Mouse (Mus musculus) embryonic facial prominence, embryonic 11.5 days (tissue): Measurements from ENCODE around the gene Zfp213. TPM values are rescaled to one million over a fixed set of nuclear protein-coding genes. Genes with fewer than 3 reads are reported as not detected.
A peak's percentile ranks its signal among the peaks of the same experiment; 100 is the strongest.

ENCODE experiments used
- ATAC-seq: fragments of 200-750 bp; cut with Nextera tagmentation; replicated peaks from 2 replicates; pipeline ENCODE4 v1.8.0; 2017; ENCODE audit warnings: low read depth; ENCODE audit not compliant: insufficient number of reproducible peaks, low FRiP score, low TSS enrichment
- DNase-seq: peaks from one replicate; pipeline ENCODE4 v3.0.0-alpha.2; 2015; ENCODE audit warnings: low spot score
- H3K27ac ChIP-seq: fragments of 300-500 bp; sonication (generic); replicated peaks from 2 replicates; pipeline ENCODE4 v1.5.1; 2014; ENCODE audit warnings: mild to moderate bottlenecking, low read depth, low read length, control low read depth
- H3K27me3 ChIP-seq: fragments of 300-500 bp; sonication (generic); 2 replicates; pipeline ENCODE4 v1.6.1; 2014; ENCODE audit warnings: mild to moderate bottlenecking, low read length, moderate library complexity, mixed read lengths; ENCODE audit not compliant: control insufficient read depth, insufficient read depth
- H3K36me3 ChIP-seq: fragments of 300-500 bp; sonication (generic); replicated peaks from 2 replicates; pipeline ENCODE4 v1.6.1; 2014; ENCODE audit warnings: low read depth, mild to moderate bottlenecking, low read length, moderate library complexity, mixed read lengths; ENCODE audit not compliant: control insufficient read depth, insufficient read depth
- H3K4me1 ChIP-seq: fragments of 300-500 bp; sonication (generic); 2 replicates; pipeline ENCODE4 v1.6.1; 2014; ENCODE audit warnings: low read length, mixed read lengths; ENCODE audit not compliant: control insufficient read depth, insufficient read depth
- H3K4me2 ChIP-seq: fragments of 300-500 bp; sonication (generic); 2 replicates; pipeline ENCODE4 v1.6.1; 2014; ENCODE audit warnings: low read depth, mild to moderate bottlenecking, control low read depth, low read length, moderate library complexity
- H3K4me3 ChIP-seq: fragments of 300-500 bp; sonication (generic); 2 replicates; pipeline ENCODE4 v1.5.1; 2014; ENCODE audit warnings: low read depth, low read length, control low read depth
- H3K9ac ChIP-seq: fragments of 300-500 bp; sonication (generic); replicated peaks from 2 replicates; pipeline ENCODE4 v1.6.1; 2014; ENCODE audit warnings: mild to moderate bottlenecking, control low read depth, low read length
- H3K9me3 ChIP-seq: fragments of 300-500 bp; sonication (generic); replicated peaks from 2 replicates; pipeline ENCODE4 v1.6.1; 2016; ENCODE audit warnings: mild to moderate bottlenecking, low read length, inconsistent platforms, mixed read lengths; ENCODE audit not compliant: control insufficient read depth
- WGBS: fragments of 180-500 bp; shearing (Covaris S2); extraction: QIAGEN DNeasy Blood & Tissue Kit; methylation state at CpG from one replicate; pipeline ENCODE4 v1.1.7; 2014; 5-methylcytosine and 5-hydroxymethylcytosine counted together
- polyA plus RNA-seq: library from polyadenylated mRNA; unstranded; fragments of >200 nt; fragmentation: Nextera tagmentation; extraction: Ambion mirVana; gene quantifications from 2 replicates; pipeline ENCODE4 v1.2.1, GENCODE M21; 2014

Zfp213 gene
- 18.2 and 19.6 TPM in 2 replicates for polyA plus RNA-seq

DNA sequence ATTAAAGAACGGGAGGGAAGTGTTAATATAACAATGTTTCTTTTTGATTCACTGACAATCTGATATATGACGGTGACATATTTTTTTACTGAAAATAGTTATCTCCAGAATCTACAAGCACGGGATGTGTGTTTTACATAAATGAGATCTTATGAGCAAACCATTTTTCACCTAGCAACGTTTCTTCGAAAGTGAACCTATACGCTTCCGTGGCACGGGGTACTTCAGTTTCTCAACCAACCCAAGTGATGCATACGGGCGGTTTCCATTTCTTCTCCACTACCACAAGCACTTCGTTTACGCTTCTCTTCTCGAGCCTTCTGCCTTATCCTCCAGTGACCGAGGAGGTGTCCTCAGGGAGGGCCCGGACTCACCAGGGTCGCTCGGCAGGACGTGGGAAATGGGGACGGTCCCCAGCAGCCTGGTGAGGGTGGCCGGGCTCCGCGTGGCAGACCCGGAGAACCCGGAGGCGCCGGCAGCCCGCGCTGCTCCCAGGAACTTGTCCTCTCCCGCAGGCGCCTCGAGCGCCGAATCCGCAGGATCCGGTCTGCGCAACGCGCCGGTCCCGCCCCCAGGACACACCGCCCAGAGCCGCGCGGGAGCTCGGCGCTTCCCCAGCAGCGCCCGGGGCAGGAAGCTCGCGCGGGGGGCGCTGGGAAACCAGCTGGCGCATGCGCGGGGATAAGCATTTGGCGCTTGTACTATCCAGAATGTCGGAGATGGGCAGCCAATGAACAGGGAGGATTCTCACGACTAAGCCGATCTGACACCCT lies at the start of gene Zfp213:
Zfp213 (minus strand) TSS at position 644 of the 773 bp plus-strand sequence.
- no peaks in the 10 kb centered on the region for H3K4me1 ChIP-seq
- WGBS, result 2% methylated on average over 59 of the region's 59 CpGs
- peak; percentile 97 for DNase-seq
- H3K36me3 ChIP-seq, result no peaks in the 10 kb centered on the region; the same call in 1 of the 2 replicates
- no peaks in the 10 kb centered on the region for H3K9me3 ChIP-seq
- peak within 1 kb of the TSS; percentile 65 for H3K4me2 ChIP-seq
- peak within 1 kb of the TSS; percentile 92 for H3K27ac ChIP-seq
- no peaks in the 10 kb centered on the region for H3K27me3 ChIP-seq
- peak within 1 kb of the TSS; percentile 87 for H3K9ac ChIP-seq
- peak; percentile 95 for ATAC-seq
- peak within 1 kb of the TSS; percentile 69 for H3K4me3 ChIP-seq

DNA sequence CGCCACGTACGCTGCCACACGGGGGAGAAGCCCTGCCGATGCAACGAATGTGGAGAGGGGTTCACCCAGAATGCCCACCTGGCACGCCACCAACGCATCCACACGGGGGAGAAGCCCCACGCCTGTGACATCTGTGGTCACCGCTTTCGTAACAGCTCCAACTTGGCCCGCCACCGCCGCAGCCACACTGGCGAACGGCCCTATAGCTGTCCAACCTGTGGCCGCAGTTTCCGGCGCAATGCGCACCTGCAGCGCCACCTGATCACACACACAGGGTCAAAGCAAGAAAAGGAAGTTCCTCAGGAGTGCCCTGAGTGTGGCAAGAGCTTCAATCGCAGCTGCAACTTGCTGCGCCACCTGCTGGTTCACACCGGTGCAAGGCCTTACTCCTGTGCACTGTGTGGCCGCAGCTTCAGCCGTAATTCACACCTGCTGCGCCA lies 46.3 kb upstream of the Zfp213 start:
- Histone ChIP-seq H3K4me2 (no peak overlapping the region), H3K9me3 (no peaks in the 10 kb centered on the region), H3K9ac (no peak overlapping the region), H3K27ac (no peak overlapping the region), H3K4me3 (no peak overlapping the region), H3K4me1 (no peaks in the 10 kb centered on the region), H3K27me3 (no peaks in the 10 kb centered on the region), H3K36me3 (no peaks in the 10 kb centered on the region)
- 87% methylated on average over 28 of the region's 28 CpGs for WGBS
- ATAC-seq, result peak; percentile 46; the same call in 1 of the 2 replicates
- peak; percentile 53 for DNase-seq

DNA sequence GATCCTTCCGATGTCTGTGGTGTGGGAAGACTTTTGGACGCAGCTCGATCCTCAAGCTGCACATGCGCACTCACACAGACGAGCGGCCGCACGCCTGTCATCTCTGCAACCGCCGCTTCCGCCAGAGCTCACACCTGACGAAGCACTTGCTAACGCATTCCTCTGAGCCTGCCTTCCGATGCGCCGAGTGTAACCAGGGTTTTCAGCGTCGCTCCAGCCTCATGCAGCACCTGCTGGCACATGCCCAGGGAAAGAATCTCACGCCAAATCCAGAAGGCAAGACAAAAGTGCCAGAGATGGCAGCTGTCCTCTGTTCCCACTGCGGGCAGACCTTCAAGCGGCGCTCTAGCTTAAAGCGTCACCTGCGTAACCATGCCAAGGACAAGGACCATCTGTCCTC lies 45.6 kb upstream of the Zfp213 start:
- H3K9me3 ChIP-seq, result no peaks in the 10 kb centered on the region
- H3K27ac ChIP-seq, result no peak overlapping the region
- no peak overlapping the region for H3K4me3 ChIP-seq
- no peak overlapping the region for H3K9ac ChIP-seq
- no peaks in the 10 kb centered on the region for H3K4me1 ChIP-seq
- no peaks in the 10 kb centered on the region for H3K36me3 ChIP-seq
- 93% methylated on average over 24 of the region's 24 CpGs for WGBS
- no peaks in the 10 kb centered on the region for H3K27me3 ChIP-seq
- H3K4me2 ChIP-seq, result no peak overlapping the region
- no peak for DNase-seq
- ATAC-seq, result no peak

DNA sequence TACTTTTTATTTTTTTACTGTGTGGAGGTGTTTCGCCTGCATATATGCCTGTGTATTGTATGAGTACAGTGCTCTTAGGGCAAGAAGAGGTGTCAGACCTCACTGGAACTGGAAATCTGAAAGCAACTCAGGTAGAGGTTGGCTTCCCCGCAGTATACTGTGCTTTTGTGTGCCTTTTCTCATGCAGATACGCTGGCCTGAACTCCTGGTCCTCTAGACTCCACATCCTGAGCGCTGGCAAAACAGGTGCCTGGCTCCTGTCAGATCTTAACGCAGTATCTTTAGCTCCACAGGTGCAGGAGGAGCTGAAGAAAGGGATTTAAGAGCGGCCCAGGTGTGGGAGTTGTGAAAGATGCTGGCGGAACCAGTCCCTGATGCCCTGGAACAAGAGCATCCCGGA lies 41.2 kb upstream of the Zfp213 start:
- ATAC-seq (no peak), DNase-seq (no peak)
- Histone ChIP-seq H3K4me2 (no peak overlapping the region), H3K27me3 (no peaks in the 10 kb centered on the region), H3K27ac (no peak overlapping the region), H3K4me3 (no peak overlapping the region), H3K9ac (no peak overlapping the region), H3K9me3 (no peaks in the 10 kb centered on the region), H3K36me3 (no peaks in the 10 kb centered on the region), H3K4me1 (no peaks in the 10 kb centered on the region)
- 79% methylated on average over 8 of the region's 8 CpGs for WGBS

DNA sequence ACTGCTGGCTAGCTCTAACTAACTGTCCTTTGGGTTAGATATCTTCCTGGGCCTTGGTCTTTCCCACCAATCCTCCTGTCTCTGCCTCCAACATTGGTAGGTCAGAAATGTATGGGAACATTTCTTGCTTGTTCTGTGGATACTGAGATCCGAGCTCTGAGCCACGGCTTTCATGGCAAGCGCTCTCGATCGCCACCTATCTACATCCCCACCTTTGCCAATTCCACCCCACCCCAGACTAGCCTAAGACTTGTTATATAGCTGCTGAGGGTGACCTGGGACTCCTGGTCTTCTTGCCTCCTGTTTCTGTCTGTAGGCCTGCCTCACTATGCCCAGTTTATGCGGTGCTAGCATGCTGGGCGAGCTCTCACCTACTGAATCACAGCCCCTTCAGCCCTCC lies 40.4 kb upstream of the Zfp213 start:
- no peak overlapping the region for H3K27ac ChIP-seq
- ATAC-seq, result no peak
- no peak for DNase-seq
- 77% methylated on average over 7 of the region's 7 CpGs for WGBS
- H3K4me1 ChIP-seq, result no peaks in the 10 kb centered on the region
- H3K9ac ChIP-seq, result no peak overlapping the region
- no peaks in the 10 kb centered on the region for H3K9me3 ChIP-seq
- no peaks in the 10 kb centered on the region for H3K36me3 ChIP-seq
- H3K4me3 ChIP-seq, result no peak overlapping the region
- no peaks in the 10 kb centered on the region for H3K27me3 ChIP-seq
- no peak overlapping the region for H3K4me2 ChIP-seq

DNA sequence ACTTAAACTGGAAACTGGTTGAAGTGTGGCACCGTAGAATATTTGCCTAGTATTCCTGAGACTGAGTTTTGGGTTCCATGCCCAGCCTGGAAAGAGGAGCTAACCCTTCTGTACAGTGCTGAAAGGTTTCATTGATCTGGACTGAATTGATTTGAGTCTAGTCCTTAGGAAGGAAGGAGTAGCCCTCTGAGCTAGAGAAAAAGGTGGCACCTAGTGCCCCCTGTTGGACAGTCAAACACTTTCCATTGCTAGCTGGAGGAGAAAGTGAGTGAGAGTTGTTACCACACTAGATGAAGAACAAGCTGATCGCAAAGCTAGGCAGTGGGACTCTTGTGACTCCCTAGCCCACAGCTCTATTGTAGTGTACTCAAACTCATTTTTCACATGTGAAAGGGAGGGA lies 39.5 kb upstream of the Zfp213 start:
- H3K4me1 ChIP-seq, result no peaks in the 10 kb centered on the region
- no peak overlapping the region for H3K9ac ChIP-seq
- no peak for ATAC-seq
- no peak overlapping the region for H3K27ac ChIP-seq
- no peaks in the 10 kb centered on the region for H3K9me3 ChIP-seq
- H3K4me2 ChIP-seq, result no peak overlapping the region
- peak; percentile 59 for DNase-seq
- 49% methylated on average over 2 of the region's 2 CpGs for WGBS
- H3K36me3 ChIP-seq, result no peaks in the 10 kb centered on the region
- H3K27me3 ChIP-seq, result no peaks in the 10 kb centered on the region
- no peak overlapping the region for H3K4me3 ChIP-seq

DNA sequence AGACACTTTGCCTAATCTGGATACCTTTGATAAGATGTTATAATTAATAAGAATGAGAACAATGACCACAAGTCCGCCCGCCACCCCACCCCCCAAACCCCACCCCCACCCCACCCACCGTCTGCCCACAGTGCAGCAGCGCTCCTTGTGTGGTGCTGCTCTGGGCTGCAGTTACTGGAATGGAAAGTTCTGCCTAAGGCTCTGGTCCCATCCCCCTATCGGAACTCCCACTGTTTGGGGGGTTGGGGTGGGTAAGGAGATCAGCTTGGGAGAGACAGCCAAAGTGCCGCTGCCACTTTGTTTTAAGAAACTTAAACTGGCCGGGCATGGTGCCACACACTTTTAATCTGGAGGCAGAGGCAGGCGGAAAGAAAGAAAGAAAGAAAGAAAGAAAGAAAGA lies 39.0 kb upstream of the Zfp213 start:
- no peak for ATAC-seq
- no peak overlapping the region for H3K27ac ChIP-seq
- no peak overlapping the region for H3K9ac ChIP-seq
- H3K36me3 ChIP-seq, result no peaks in the 10 kb centered on the region
- DNase-seq, result no peak
- no peaks in the 10 kb centered on the region for H3K4me1 ChIP-seq
- no peaks in the 10 kb centered on the region for H3K9me3 ChIP-seq
- H3K27me3 ChIP-seq, result no peaks in the 10 kb centered on the region
- WGBS, result 14% methylated on average over 8 of the region's 8 CpGs
- no peak overlapping the region for H3K4me2 ChIP-seq
- no peak overlapping the region for H3K4me3 ChIP-seq

DNA sequence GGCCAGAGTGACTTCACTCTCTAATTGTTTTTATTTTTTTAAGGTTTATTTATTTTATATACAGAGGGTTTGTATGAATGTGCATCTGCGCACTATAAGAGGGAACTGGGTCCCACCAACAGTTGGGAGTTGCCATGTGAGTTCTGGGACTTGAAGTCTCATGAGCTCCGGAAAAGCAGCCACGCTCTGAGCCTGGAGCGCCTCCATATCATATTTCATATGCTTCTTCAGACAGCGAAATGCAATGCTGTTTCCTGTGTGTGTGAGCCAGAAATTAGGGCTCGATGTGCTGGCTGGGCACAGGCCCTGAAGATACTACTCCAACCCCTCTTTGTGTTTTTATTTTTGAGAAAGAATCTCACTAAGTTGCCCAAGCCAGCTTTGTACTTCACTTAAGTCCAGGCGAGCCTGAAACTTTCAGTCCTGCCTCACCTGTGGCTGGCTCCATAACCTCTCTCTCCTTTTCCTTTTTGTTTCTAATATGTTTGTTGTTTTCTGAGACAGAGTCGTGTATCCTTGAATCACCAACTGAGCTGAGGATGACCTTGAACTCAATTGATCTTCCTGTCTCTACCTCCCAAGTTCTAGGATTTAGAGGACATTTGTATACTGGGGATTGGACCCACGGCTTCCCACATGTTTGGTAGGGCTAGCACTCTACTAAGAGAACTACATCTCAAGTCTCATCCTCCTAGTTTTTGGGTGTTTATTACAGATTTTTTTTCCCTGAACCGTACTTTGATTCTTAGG lies 38.0 kb upstream of the Zfp213 start:
- WGBS, result 35% methylated on average over 10 of the region's 10 CpGs
- no peak for ATAC-seq
- Histone ChIP-seq H3K9me3 (no peaks in the 10 kb centered on the region), H3K4me2 (no peak overlapping the region), H3K36me3 (no peaks in the 10 kb centered on the region), H3K27me3 (no peaks in the 10 kb centered on the region), H3K4me1 (no peaks in the 10 kb centered on the region), H3K27ac (no peak overlapping the region), H3K9ac (no peak overlapping the region), H3K4me3 (no peak overlapping the region)
- DNase-seq, result peak; percentile 47
